Mouse (Mus musculus) cerebellum, adult 18-20 months (tissue): ENCODE data around the gene Slc35g3.

Experiments
- DNase-seq, 2 experiments: peaks; one replicate each; pipeline ENCODE4 v3.0.0; 2021

The Slc35g3 gene

DNA sequence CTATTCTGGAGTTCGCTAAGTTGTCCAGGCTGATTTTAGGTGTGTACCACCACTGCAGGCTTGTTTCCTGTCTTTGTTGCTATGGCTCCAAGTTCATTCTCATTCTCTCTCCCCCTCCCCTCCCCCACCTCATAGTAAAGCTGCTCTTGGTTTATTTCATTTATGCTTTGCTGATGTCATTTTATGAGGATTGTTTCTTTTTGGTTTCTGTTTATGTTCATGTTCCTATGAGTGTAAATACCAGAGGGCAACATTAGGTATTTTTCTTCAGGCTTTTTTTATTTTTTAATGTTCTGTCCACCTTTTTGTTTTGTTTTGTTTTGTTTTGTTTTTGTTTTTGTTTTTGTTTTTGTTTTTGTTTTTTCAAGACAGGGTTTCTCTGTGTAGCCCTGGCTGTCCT lies at the start of gene Slc35g3:
Slc35g3 (minus strand) TSS at position 101 of the 400 bp plus-strand sequence.
- no peak for DNase-seq

DNA sequence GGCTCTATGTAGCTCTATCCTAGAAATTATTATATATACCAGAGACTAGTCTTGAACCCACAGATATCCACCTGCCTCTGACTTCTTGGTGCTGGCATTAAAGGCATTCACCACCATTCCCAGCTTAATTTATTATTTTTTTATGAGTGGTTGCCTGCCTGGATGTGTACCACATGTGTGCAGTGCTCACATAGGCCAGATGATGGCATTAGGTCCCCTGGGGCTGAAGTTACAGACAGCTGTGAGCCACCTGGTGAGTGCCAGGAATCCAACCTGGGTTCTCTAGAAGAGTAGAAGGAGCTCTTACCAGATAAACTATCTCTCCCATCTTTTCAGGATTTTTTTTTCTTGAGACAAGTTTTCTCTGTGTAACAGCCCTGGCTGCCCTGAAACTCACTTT lies 48.5 kb upstream of the Slc35g3 start:
- no peak for DNase-seq

DNA sequence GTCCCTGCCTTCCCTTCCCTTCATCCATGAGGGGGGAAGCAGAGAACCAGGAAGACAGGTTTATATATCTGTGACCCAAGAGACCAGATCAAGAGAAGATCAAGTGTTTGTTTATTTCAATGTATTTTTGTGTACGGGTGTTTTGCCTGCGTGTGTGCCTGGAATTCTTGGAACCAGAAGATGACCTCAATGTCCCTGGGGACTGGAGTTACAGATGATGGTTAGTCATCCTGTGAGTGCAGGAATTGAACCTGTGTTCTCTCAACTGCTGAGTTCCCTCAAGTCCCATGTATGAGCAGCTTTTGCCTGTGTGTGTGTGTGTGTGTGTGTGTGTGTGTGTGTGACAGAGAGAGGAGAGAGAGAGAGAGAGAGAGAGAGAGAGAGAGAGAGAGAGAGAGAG lies 45.9 kb upstream of the Slc35g3 start:
- no peak for DNase-seq

DNA sequence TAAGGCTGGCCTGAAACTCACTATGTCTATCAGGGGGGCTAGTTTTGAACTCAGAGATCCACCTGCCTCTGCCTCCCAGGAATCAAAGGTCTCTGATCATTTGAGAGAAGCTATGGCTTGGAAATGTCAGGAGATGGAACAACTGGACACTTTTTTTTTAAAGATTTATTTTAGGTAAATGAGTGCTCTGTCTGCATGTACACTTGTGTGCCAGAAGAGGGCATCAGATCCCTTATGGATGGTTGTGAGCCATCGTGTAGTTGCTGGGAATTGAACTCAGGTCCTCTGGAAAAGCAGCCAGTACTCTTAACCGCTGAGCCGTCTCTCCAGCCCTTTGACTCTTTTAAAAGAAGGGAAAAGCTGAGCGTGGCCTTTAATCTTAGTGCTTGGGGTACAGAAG lies 44.6 kb upstream of the Slc35g3 start:
- no peak for DNase-seq

DNA sequence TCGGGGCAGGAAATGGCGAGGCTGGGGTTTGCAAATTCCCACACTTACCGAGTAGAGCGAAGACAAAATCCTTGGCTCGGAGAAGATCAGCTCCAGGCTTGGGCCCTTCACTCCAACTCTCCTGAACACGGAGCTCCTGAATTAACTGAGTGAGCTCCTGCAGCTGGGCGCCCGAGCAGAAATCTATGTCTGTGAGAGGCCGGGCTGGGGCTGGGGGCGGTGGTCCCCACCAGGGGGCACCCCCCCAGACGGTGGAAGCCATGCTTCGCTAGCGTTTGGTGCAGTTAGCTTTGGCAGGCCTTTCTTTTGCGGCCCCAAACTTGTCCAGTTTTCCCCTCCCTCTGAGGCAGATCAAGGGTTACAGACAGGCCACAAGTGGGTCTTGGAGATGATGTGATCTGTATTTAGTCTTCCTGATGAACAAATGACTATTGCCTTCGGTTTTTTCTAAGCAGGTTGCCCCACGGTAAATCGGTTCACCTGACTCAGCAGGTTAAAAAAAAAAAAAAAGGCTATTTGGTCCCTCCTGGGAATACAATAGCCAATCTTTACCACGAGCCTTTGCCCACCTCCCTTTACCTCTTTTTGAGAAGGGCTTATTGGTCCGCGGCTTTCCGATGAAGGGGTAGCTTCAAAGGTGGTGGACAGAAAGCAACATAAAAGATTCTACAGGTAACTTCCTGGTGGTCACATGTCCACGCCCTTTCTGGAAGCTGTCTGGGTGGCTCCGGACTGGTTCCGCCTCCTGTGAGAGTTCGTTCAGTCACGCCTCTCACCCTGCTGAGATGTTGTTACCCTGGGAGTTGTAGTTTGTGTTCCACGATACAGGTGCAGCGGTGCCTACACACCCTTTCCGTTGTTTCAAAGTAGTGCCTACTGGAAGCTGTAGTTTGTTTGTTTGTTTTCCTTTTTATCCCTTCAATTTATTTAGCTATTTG lies 43.5 kb upstream of the Slc35g3 start, which contains the start of gene Tmem102:
Tmem102 (minus strand) TSS at position 653 of the 938 bp plus-strand sequence.
- no peak for DNase-seq

DNA sequence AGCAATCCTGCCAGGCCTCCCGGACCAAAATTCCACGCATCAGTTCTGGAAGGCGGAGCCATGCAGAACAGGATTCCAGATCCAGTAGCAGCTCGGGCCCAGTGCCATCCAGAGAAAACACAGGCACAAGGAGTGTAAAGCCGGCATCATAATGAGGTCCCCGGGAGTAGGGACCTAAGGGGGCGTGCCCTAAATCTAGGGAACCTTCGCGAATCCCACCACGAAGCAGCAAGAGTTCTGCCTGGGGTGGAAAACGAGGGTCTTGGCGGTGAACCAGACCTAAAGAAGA lies 42.8 kb upstream of the Slc35g3 start:
- no peak for DNase-seq

DNA sequence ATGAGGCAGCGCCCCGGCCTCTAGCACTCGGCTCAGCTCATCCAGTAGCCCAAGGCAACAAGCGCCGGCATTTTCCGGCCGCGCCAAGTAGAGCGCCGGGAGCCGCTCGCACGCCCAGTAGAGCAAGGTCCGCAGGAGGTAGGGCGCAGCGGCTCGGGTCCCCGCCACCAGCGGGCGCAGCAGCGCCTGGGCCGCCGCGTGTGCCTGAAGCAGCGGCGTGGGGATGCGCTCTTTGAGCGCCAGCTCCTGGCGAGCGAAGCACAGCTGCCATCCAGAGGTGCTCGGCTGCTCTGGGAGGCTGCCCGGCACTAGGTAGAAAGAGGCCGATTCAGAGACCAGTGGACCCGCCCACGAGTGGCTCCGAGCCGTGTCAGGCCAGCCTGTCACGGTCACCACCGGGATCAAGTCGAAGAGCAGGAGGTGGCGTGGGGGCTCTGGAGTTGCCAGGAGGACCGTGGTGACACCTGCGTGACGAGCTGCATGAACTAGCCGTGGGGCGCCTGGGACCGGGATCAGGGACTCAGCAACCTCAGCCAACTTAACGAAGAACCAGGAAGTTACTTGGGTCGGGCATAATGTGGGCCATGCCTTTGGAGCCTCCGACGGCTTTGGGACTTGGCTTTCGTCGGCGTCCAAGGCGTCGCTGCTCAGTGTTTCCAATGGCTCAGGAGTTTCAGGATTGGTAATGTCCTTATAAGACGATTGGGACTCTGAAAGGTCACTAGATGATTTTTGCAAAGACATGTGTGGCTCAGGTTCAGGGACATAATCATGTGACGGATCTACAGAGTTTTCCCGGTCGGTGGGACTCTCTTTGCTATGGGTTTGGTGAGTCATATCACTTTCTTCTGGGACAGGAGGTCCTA lies 42.3 kb upstream of the Slc35g3 start:
- DNase-seq, result peak; percentile 50 to 65

DNA sequence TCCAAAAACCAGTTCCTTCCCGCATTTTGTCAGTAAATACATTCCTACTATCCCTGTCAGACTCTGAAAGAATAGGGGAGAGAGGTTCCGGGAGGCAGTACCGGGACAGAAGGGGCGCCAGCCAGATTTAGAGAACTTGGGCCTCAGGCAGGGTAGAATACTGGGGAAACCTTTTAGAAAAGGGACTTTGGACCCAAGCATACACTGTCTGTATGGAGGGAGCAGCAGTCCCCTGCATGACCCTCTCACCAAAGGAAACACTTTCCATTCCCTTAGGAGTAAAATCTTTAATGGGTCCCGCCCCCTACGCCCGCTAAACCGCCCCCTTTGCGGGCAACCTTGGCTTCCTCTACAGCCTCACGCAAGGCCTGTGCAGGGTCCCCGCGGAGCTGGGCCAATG lies 41.6 kb upstream of the Slc35g3 start:
- peak in 1 of 2 experiments; percentile 31 for DNase-seq

DNA sequence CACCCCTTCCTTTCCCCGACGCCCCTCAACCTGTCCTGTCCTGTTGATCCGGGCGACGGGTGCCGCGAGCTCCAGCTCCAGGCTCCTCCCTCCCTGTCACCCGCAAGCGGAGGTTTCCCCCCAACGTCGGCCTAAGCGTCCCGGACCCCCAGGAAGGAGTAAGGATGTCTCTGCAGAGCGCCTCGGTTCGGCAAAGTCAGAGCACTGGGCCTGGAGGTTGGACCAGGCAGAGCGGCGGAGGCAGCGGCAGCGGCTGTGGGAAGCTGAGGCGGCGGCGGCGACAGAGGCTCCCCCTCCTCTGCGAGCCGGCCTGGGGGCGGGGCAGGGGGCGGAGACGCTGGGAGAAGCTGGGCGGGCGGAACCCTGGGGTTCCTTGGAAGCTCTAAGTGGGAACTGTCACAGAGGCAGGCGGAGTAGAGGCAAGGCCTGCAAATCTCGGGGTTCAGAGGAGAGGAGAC lies 40.9 kb upstream of the Slc35g3 start:
- DNase-seq, result peak; percentile 58 to 64

DNA sequence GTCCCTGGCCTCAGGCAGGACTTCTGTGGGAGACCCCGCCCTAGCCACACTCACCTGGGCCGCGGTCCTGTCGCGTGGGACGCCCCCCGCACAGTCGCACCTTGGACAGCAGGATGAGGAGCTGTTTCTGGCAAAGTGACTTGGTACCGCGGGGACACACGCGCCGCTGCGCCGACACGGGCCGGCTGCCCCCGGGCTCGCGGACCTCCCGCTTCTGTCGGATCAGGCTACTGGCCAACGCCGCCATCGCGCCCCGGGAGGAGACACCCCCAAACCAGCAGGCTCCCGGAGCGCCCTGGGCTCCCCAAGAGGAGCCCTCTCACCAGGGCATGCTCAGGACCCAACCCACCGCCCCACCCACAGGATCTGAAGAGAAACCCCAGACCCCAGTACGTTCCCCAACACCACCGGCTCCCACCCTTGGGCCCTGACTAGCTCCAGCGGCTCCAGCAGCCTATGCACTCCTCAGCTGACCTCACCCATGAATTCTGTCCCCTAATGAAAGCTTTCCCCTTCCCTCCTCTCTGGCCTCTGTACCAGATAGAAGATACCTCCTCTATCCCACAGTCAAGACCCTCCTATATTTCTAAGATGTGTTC lies 39.7 kb upstream of the Slc35g3 start, which contains the start of gene Fgf11:
Fgf11 (minus strand) TSS at position 479 of the 599 bp plus-strand sequence.
- DNase-seq, result peak in 1 of 2 experiments; percentile 19

DNA sequence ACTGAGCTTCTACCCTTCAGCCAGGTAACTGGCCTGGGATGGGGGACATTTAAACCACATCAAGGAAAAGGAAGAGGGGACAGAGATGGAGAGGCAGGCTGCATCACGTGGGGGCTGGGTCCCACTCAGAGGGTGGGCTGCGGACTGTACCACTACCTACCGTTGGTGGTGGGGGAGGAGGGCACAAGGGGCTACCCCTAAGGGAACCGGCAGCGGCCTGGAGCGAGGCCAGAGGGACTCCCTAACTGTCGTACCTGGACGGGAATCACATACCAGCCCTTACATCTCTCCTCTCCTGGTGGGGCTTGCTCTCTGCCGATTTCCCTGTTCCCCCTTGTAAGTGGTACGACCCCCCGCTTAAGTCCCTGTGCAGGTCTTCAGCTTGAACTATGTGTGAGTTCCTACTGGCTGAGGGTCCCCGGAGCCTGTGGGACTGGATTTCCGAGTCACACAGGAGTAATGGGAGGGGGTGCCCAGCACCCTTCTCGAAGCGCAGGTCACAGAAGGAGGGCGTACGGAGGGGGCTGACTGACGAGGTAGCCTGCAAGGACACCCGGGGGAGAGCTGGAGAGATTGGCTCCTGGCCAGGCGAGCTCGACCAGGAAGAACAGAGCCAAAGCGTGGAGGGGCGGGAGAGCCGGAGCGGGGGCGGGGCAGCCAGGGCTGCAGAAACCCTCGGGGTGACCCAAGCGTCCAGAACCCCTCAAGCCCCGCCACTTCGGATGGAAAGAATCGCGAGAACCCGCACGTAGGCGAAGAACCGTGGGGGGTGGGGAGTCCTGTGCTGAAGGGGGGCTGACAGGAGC lies 38.8 kb upstream of the Slc35g3 start:
- peak in 1 of 2 experiments; percentile 35 for DNase-seq

DNA sequence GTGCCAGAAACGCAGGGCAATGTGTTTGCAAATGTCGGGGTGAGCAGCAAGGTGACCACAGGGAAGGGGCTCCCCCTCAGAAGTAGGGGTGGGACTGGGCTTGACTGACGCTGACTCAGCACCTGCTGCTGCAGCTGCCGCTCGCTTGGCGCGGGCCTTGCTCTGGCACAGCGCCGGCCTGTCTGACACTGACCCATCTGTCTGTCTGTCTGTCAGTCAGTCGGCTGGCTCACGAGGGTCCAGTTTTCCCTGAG lies 38.3 kb upstream of the Slc35g3 start:
- DNase-seq, result peak in 1 of 2 experiments; percentile 30

DNA sequence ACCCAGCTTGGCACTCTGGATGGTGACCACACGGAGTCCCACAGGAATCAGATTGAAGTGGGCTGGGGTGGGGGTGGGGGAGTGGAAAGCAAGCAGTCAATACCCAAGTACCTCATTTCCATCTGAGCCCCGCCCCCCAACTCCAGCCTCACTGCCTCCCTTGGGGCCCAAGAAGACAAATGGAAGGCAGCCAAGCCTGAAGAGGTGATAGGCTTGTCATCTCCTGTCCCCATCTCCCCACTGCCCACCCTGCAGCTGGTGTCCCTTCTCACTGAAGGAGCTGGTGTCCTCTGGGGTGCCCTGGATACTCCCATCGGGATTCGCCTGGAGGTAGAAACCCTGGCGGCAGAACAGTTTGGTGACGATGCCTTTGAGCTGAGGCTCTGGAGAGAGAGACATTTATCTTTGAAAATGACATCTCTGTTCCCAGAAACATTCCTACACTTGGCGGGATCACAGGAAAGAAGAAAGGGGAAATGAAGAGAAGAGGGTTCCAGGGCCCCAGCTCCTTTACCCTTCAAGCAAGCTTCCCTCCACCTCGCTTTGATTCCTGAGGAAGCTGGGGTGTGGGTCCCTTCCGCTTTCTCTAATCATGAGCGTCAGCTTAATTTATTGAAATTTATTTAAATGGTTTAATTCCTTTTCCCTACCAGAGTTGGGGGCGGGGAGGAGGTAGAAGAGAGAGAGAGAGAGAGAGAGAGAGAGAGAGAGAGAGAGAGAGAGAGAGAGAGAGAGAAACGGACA lies 37.8 kb upstream of the Slc35g3 start:
- no peak for DNase-seq

DNA sequence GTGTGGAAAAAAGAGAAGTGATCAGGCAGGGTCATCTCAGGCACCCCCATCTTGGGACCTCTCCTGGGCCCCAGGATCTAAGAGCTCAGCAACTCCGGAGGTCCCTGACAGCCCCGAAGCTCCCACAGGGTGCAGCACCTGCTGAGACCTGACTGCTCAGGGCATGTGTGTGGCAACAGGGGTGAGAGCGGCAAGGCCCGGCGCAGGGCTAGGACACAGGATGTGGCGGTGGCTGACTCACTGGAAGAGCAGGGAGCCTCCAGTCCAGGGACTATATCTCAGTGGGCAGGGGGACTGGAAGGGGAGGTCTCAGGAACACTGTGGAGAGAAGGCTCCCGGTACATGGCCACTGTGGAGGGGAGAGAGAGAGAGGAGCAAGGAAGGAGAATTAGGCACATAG lies 36.2 kb upstream of the Slc35g3 start:
- DNase-seq, result no peak

DNA sequence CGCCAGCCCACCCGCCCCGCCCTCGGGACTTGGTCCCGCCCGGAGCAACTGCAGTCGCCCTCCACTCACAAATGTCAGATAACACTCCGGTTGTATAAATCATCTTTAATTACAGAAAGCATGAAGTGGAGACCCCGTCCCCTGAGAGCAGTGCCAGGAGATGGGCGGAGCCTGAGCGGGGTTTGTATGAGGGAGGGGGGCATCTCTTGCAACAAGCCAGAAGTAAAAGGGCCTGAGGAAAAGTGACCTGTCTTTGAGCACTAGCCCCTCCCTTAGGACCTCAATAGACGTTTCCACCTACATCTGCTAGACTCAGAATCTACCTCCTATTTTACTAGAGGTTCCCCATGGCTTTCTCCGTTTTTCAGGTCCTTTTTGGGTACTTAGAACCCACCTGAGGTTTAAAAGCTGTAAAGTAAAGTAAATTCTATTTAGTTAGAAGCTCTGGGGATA lies 34.2 kb upstream of the Slc35g3 start:
- DNase-seq, result no peak

DNA sequence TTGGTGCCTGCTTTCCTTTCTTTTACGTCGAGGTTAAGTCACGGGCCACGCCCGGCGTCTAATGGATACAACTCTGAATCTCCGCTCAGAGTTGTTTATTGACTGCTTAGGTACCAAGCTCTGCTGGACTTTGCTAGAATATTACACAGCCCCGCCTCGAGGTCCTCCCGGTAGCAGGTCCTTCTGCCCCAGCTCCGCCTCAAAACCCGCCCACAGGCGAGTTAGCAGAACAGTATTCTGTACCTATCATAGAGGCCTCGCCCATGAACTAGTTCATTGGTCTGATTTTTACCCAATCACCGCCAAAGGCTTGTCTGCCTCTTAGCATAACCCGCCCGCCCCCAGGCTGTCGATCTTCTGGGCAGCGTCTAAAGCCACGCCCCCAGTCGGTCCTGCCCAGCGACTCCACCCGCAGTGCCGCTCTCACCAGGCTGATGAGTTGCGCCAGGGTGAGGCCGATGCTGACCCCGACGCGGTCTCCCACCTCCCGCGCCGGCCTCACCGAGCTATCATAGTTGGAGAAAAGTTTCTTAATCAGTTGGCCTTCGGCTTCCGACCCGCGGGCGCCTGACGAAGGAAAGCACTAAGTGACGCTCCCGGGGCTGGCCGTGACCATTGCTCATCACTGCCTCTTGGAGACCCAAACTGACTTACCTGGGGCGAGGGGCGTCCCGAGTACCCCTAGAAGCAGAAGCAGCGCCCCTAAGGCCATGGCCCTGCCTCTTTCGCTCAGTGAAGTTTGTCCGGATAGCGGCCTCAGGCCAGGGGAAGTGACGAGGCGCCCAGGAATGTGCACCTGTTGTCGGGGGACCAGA lies 33.6 kb upstream of the Slc35g3 start, which contains the start of gene Chrnb1:
Chrnb1 (minus strand) TSS at position 776 of the 815 bp plus-strand sequence.
- peak; percentile 87 to 94 for DNase-seq

DNA sequence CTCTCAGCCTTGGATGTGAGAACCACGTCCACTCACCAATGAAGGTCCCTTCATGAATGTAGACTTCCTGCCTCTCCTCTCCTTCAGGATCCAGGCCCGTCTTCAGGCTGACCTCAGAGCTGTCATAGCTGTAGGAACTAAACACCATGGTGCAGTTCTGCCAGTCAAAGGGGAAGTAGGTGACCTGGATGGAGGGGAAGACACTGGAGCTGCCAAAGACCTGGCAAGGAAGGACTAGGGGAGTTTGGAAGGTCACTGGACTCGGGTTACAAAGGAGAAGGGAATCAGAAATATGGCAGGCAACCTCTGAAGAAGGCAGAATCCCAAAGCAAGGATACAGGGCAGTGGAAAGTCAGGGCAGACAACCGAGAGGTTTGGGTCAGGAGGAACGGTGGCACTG lies 31.7 kb upstream of the Slc35g3 start:
- DNase-seq, result no peak

DNA sequence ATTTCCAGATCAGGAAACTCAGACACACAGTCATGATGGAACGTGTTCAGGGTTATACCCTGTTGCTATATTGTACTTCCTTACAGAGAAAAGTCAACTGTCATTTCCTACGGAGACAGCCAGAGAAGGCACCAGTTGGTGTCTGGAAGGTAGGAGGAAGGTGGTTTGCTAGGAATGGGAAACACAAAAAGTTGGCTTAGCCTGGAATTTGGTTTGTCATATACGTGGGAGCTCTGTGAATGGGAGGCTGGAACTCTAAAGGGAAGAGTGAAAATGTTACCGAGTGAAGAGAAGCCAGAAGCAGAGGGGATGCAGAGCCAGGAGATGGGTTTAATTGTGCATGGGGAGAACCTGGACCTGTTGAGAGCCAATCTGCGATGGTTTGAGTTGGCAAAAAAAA lies 29.7 kb upstream of the Slc35g3 start:
- no peak for DNase-seq

DNA sequence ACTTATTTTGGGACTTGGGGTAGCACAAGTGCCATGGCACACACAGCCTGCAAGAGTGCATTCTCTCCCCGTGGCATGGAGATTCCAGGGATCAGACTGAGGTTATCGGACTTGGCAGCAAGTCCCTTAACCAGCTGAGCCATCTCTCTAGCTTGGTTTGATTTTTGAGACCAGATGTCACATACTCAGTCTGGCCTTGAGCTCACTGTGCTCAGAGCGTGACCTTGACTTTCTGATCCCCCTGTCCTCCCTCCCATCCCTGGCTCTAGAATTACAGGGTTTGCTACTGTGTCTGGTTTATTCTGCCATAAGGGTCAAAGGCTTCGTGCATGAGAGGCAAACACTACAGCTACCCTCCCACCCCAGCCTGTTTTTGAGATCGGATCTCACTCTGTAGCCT lies 27.7 kb upstream of the Slc35g3 start:
- DNase-seq, result no peak

DNA sequence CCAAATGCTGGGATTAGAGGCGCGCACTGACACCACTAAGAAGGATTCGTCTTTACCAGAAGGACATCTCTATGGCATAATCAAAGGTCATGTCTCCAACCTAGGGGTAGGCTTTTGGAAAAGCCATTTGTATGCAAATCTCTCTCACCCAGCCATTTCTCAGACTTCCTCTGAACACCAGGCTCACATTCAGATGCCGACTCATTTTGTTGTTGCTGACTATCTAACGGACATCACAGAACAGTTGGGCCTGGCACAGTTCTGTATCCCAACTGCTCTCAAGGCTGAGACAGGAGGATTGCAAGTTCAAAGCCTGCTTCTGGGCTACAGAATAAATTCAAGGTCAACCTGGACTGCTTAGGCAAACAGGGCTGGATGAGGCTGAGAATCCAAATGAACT lies 25.5 kb upstream of the Slc35g3 start:
- DNase-seq, result no peak

DNA sequence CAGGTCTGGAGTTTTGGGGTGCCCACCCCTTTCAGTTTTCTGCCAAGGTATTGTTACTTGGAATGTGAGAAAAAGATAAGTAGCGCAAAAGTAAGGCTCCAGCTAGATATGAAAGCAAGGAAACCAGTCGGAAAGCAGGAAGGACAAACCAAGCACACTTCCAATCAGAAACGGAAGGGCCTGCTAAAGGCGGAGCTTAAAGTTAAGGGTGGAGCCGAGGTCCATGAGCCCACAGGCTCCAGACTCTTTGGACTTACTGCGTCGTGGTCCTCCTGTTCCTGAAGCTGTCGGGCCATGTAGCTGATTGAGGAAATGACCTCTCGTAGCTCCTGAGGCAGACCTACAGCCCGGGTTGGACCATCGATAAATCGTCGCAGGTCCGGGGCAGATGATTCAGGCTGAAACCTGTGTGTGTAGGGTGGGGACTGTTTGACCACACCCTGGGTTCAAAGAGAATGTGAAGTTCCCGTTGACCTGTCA lies 23.1 kb upstream of the Slc35g3 start:
- no peak for DNase-seq
